Mouse (Mus musculus) kidney, postnatal 0 days (tissue): ENCODE results near the gene Eif5. TPM values are rescaled to one million over a fixed set of nuclear protein-coding genes. Genes with fewer than 3 reads are reported as not detected.
"Not testable (repeated sequence)": the region's sequence is repeated elsewhere in the genome, so short reads cannot be mapped to it uniquely, and the experiment has no call there.

Source experiments
- ATAC-seq: fragments of 200-750 bp; cut with Nextera tagmentation; replicated peaks from 2 replicates; pipeline ENCODE4 v1.8.0; 2017; ENCODE audit warnings: low read depth, moderate number of reproducible peaks, moderate TSS enrichment, moderate library complexity; ENCODE audit not compliant: low FRiP score
- DNase-seq: peaks from one replicate; pipeline ENCODE4 v3.0.0-alpha.2; 2016; ENCODE audit warnings: low spot score
- H3K27ac ChIP-seq: fragments of 300-500 bp; sonication (generic); 2 replicates; pipeline ENCODE4 v1.5.1; 2014; ENCODE audit warnings: mild to moderate bottlenecking
- H3K27me3 ChIP-seq: fragments of 300-500 bp; sonication (generic); 2 replicates; pipeline ENCODE4 v1.6.1; 2014; ENCODE audit warnings: low read length, mixed read lengths; ENCODE audit not compliant: insufficient read depth
- H3K36me3 ChIP-seq: fragments of 300-500 bp; sonication (generic); 2 replicates; pipeline ENCODE4 v1.6.1; 2014; ENCODE audit warnings: low read length, mixed read lengths; ENCODE audit not compliant: insufficient read depth
- H3K4me1 ChIP-seq: fragments of 300-500 bp; sonication (generic); replicated peaks from 2 replicates; pipeline ENCODE4 v1.6.1; 2014; ENCODE audit warnings: antibody characterized with exemption, low read length, mixed read lengths; ENCODE audit not compliant: insufficient read depth
- H3K4me2 ChIP-seq: fragments of 300-500 bp; sonication (generic); 2 replicates; pipeline ENCODE4 v1.6.1; 2014; ENCODE audit warnings: mild to moderate bottlenecking, low read length, moderate library complexity, mixed read lengths
- H3K4me3 ChIP-seq: fragments of 300-500 bp; sonication (generic); replicated peaks from 2 replicates; pipeline ENCODE4 v1.5.1; 2014; ENCODE audit warnings: low read depth, low read length
- H3K9ac ChIP-seq: fragments of 300-500 bp; sonication (generic); 2 replicates; pipeline ENCODE4 v1.6.1; 2014; ENCODE audit warnings: low read depth, low read length
- H3K9me3 ChIP-seq: fragments of 300-500 bp; sonication (generic); replicated peaks from 2 replicates; pipeline ENCODE4 v1.6.1; 2016; ENCODE audit warnings: low read length, inconsistent platforms, mixed read lengths
- CTCF ChIP-seq: IDR thresholded peaks from 2 replicates; pipeline ENCODE4 v1.5.1; 2016; ENCODE audit warnings: antibody characterized with exemption, low read depth, mild to moderate bottlenecking, moderate library complexity
- WGBS: fragments of 180-500 bp; shearing (Covaris S2); extraction: QIAGEN DNeasy Blood & Tissue Kit; methylation state at CpG from one replicate; pipeline ENCODE4 v1.1.7; 2014; 5-methylcytosine and 5-hydroxymethylcytosine counted together
- polyA plus RNA-seq: library from polyadenylated mRNA; unstranded; fragments of >200 nt; fragmentation: Nextera tagmentation; extraction: Ambion mirVana; gene quantifications from 2 replicates; pipeline ENCODE4 v1.2.1, GENCODE M21; 2015

Gene Eif5
- polyA plus RNA-seq, 1 experiment from 2014 or later, result 701 TPM

DNA sequence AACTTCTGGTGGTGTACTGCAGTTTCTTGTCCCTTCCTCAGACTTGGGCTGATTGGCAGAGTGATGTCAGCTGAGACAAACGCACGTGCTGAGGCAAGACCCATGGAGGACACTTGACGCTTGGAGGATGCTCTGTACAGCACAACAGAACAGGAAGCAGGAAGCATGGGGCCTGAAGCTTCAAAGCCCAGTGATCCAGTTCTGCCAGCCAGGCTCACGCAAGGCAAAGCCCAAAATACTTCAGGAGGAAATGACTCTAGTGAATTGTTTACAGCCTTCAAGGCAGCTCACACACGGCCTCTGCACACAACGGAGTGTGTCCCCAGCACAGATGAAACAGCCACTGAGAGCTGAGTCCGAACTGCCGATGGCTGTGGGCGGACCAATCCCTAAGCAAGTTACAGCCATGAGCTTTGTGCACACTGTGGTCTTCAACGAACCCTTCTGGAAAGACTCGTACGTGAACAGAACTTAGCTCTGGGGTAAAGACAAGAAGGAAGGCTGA is 34.7 kb upstream of the Eif5 start:
- DNase-seq (no peak), ATAC-seq (no peak)
- Histone ChIP-seq H3K9me3 (no peaks in the 10 kb centered on the region), H3K36me3 (no peaks in the 10 kb centered on the region), H3K4me2 (no peak overlapping the region), H3K27me3 (no peaks in the 10 kb centered on the region), H3K9ac (no peak overlapping the region), H3K27ac (no peak overlapping the region), H3K4me1 (no peaks in the 10 kb centered on the region), H3K4me3 (no peak overlapping the region)
- 67% methylated on average over 12 of the region's 12 CpGs for WGBS
- no peak for TF ChIP-seq CTCF

DNA sequence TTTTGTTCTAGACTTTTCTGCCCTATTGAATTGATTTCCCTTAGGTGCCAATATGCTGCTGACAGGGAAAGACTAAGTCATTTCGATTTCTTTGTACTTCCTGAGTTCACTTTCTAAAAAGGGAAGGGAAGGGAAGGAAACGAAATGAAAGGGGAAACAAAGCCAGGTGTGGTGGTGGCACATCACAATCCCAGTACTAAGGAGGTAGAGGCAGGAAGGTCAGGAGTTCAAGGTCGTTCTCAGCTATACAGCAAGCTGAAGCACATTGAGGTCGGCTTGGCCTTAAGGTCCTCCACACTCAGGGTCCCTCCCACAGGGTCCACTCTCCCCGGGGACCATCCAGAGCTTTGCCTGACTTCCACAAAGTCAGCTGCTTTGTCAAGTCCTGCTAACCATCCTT is 34.2 kb upstream of the Eif5 start:
- 69% methylated on average over 5 of the region's 5 CpGs for WGBS
- Histone ChIP-seq H3K9me3 (no peaks in the 10 kb centered on the region), H3K4me1 (no peaks in the 10 kb centered on the region), H3K9ac (no peak overlapping the region), H3K27me3 (no peaks in the 10 kb centered on the region), H3K4me2 (no peak overlapping the region), H3K27ac (no peak overlapping the region), H3K4me3 (no peak overlapping the region), H3K36me3 (no peaks in the 10 kb centered on the region)
- TF ChIP-seq CTCF, result no peak
- no peak for ATAC-seq
- no peak for DNase-seq

DNA sequence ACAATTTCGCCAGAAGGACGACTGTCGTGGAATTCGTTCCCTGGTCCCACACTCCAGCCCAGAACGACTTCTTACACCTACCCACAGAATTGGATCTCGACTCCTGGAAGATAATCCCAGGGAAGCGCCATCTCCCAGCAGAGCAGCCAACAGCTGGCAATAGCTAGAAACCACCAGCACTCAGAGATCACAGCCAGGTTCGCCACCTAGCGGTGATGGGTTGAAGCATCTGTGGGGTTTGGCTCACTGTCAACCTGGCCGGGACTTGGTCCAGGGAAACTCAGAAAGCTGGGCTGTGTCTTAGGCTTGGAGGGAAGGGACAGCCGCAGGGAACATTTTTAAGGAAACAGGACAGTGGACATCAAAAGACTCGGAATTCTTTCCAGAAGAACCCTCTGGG is 32.9 kb upstream of the Eif5 start:
- H3K9ac ChIP-seq, result no peak overlapping the region
- DNase-seq (peak; percentile 93), ATAC-seq (peak; percentile 78)
- H3K27ac ChIP-seq, result no peak overlapping the region
- no peaks in the 10 kb centered on the region for H3K36me3 ChIP-seq
- no peaks in the 10 kb centered on the region for H3K4me1 ChIP-seq
- WGBS, result 3% methylated on average over 12 of the region's 12 CpGs
- peak overlapping the region; percentile 27 for H3K4me2 ChIP-seq
- H3K4me3 ChIP-seq, result no peak overlapping the region
- peak; percentile 97 for TF ChIP-seq CTCF
- no peaks in the 10 kb centered on the region for H3K9me3 ChIP-seq
- no peaks in the 10 kb centered on the region for H3K27me3 ChIP-seq

DNA sequence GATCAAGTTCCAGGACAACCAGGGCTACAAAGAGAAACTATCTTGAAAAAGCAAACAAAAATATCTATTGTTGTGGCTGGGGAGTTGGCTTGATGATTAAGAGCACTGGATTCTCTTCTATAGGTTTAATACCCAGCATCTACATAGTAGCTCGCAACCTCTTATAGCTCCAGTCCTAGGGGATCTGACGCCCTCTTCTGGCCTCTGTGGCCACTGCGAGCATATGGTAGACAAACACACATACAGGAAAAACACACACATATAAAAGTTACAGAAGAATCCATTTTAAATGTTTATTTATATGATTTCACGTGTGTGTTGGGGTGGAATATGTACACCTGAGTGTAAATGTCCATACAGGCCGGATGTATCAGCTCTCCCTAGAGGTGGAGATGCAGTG is 30.8 kb upstream of the Eif5 start:
- no peaks in the 10 kb centered on the region for H3K4me1 ChIP-seq
- 64% methylated on average over 5 of the region's 5 CpGs for WGBS
- no peaks in the 10 kb centered on the region for H3K9me3 ChIP-seq
- no peak overlapping the region for H3K27ac ChIP-seq
- DNase-seq (no peak), ATAC-seq (no peak)
- no peak overlapping the region for H3K4me2 ChIP-seq
- H3K4me3 ChIP-seq, result no peak overlapping the region
- no peaks in the 10 kb centered on the region for H3K27me3 ChIP-seq
- H3K36me3 ChIP-seq, result no peaks in the 10 kb centered on the region
- no peak overlapping the region for H3K9ac ChIP-seq
- TF ChIP-seq CTCF, result peak; percentile 35; the same call in 1 of the 2 replicates

DNA sequence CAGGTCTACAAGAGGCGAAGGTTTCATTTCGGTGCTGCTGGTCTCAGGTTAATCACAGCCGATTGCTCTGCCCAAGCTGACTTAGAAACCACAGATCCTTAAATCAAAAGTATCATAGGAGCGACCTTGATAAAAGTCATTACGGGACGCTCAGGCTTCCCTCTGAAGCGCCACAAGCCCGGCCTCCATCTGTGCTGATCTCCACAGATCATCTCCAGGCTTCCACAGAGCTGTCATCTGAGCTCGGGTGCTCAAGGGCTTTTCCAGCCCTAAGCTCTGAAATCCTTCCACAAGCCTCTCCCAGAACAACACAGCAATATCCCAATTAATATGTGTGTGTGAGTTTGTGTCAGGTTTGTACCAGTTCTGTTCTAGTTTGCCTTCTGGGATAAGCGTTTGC is 29.9 kb upstream of the Eif5 start:
- TF ChIP-seq CTCF, result no peak
- Histone ChIP-seq H3K9me3 (no peaks in the 10 kb centered on the region), H3K4me2 (no peak overlapping the region), H3K4me1 (no peaks in the 10 kb centered on the region), H3K36me3 (no peaks in the 10 kb centered on the region), H3K27ac (no peak overlapping the region), H3K9ac (no peak overlapping the region), H3K27me3 (no peaks in the 10 kb centered on the region), H3K4me3 (no peak overlapping the region)
- ATAC-seq (no peak), DNase-seq (no peak)
- 90% methylated on average over 10 of the region's 10 CpGs for WGBS

DNA sequence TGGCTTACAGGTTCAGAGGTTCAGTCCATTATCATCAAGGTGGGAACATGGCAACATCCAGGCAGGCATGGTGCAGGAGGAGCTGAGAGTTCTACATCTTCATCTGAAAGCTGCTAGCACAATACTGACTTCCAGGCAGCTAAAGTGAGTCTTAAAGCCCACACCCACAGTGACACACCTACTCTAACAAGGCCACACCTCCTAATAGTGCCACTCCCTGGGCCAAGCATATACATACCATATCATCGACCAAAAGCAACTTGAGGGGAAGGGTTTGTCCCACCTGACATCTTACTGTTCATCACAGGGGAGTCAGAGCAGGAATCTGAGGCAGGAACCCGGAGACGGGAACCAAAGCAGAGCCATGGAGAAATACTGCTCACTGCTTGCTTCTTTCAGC is 29.4 kb upstream of the Eif5 start:
- ATAC-seq, H3K4me2 ChIP-seq, H3K9me3 ChIP-seq, H3K9ac ChIP-seq, H3K27me3 ChIP-seq, H3K4me3 ChIP-seq, DNase-seq, H3K4me1 ChIP-seq, H3K36me3 ChIP-seq, H3K27ac ChIP-seq: not testable (repeated sequence)
- 80% methylated on average over 3 of the region's 3 CpGs for WGBS

DNA sequence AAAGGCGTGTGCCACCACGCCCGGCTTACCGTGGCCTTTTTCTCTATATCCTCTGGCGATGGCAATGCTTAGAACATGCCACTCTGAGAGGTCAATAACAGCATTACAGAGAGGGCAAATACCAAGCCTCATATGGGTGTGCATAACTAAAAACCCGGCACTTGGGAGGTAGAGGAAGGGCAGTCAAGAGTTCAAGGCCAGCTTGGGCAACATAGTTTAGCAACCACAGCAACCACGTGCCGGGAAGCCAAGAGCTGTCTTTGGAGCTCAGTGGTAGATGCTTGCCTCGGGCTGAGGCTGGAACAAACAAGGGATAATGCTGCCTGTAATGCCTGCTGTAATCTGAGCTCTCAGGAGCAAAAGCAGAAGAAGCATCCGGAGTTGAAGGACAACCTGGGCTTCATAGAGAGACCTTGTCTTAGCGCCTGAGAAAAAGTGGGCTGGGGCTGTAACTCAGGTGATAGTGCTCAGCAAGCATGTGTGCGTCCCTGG is 25.2 kb upstream of the Eif5 start:
- Histone ChIP-seq H3K4me2 (no peak overlapping the region), H3K9ac (no peak overlapping the region), H3K9me3 (no peaks in the 10 kb centered on the region), H3K4me1 (0 out of 2 replicates have a peak, but pooled peaks cover 7% of the 10 kb centered on the region), H3K4me3 (no peak overlapping the region), H3K27ac (no peak overlapping the region), H3K36me3 (no peaks in the 10 kb centered on the region), H3K27me3 (no peaks in the 10 kb centered on the region)
- no peak for ATAC-seq
- TF ChIP-seq CTCF, result no peak
- no peak for DNase-seq
- 86% methylated on average over 12 of the region's 12 CpGs for whole genome bisulfite sequencing
